Mouse (Mus musculus) G1E (cell line): Measurements from ENCODE around the gene Rap1gap.

Experiments used
- CTCF ChIP-seq: IDR thresholded peaks from 2 replicates; pipeline ENCODE4 v1.5.1; 2012; ENCODE audit warnings: low read depth, low read length, inconsistent platforms, mixed read lengths
- GATA1 ChIP-seq: IDR thresholded peaks from 2 replicates; pipeline ENCODE4 v1.6.1; 2012; ENCODE audit warnings: borderline replicate concordance, low read length, inconsistent platforms, mixed read lengths
- GATA2 ChIP-seq: IDR thresholded peaks from 2 replicates; pipeline ENCODE4 v1.6.1; 2012; ENCODE audit warnings: low read depth, low read length, inconsistent platforms, borderline replicate concordance
- TAL1 ChIP-seq: conservative IDR thresholded peaks from 2 replicates; pipeline ENCODE4 v1.6.1; 2012; ENCODE audit warnings: low read depth, low read length, inconsistent platforms, mixed read lengths

DNA sequence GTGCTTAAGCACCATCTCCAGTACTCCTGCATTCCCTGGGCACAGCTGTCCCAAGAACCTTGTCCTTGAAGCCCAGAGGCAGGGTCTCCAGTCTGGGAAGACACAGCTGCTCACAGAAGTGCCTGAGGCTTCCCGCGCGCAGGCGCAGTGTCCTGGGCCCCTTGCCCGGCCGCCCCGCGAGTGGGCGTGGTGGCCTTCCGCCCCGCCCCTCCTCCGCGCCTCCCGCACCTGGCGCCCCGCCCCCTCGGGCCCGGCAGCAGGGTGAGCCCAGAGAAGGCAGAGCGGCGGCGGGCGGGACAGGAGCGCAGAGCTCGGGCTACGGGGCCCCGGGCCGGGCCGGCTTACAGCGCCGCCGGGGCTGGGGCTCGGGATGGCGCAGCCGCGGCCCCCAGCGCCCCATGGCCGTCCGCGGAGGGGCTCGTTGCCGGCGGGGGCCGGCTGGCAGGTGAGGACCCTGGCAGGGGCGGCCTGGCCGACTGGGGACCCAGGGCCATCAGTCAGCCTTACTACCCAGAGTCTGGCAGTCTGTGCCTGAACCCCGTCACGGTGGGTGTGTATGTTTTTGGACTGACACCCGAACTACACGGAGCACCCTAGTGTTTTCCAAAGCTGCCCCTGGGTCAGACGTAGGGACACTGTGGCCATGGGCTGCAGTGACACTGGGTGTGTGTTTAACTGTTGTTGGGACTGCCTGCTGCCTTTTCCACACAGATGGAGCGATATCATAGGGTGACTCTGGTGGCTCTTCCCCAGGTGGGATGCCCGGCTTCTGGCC is 42.9 kb downstream of the Rap1gap start:
- TF ChIP-seq CTCF, result no peak
- no peak for TF ChIP-seq GATA2
- no peak for TF ChIP-seq TAL1
- TF ChIP-seq GATA1, result no peak
